ENCODE assay signal across 10 mouse cellular contexts in genomic region chr1:180433098-180433538, GRCm38 (mm10). TPM values are rescaled to one million over a fixed set of nuclear protein-coding genes. Genes with fewer than 3 reads are reported as not detected.
DNase-seq lines count a peak whose midpoint lies in the region; ATAC-seq and TF ChIP-seq lines count a peak whose summit lies in the region.
"Had no signal": no experiment of that assay in that cellular context is flagged by ENCODE, and none has a peak within 500 bp of the region (broad histone marks: within the 10 kb centered on the region; RNA-seq: fewer than 3 reads in every experiment).

No protein-coding gene starts in this region.

- DNase-seq in heart, postnatal 10 days = no peak
- peak; percentile 76 for DNase-seq in brain, embryonic 14.5 days (ENCODE audit: low read depth)
- peak; percentile 52 for DNase-seq in hindbrain, embryonic 14.5 days (ENCODE audit: low spot score)
- peak; percentile 62 for DNase-seq in midbrain, postnatal 0 days (ENCODE audit: low spot score)
- no peak for DNase-seq in urinary bladder, adult 2 months (ENCODE audit: low spot score)
- DNase-seq in thymus, postnatal 0 days (ENCODE audit: low spot score) = no peak
- DNase-seq in urinary bladder, postnatal 10 days (ENCODE audit: low spot score) = no peak

- no peak; the same call in 1 of the 2 replicates for ATAC-seq in heart, embryonic 16.5 days (replicated peaks; ENCODE audit: extremely low read depth, insufficient read depth, low FRiP score)
- ATAC-seq in hindbrain, embryonic 14.5 days (ENCODE audit: low FRiP score) = peak; percentile 29; the same call in 1 of the 2 replicates
- ATAC-seq in midbrain, postnatal 0 days (ENCODE audit: low FRiP score) = peak; percentile 55

- TF ChIP-seq POLR2A in brain, embryonic 14.5 days (IDR thresholded peaks at IDR 0.05; ENCODE audit: borderline replicate concordance, extremely low read depth, insufficient read depth, insufficient read length, poor library complexity, severe bottlenecking) = no peak

- H3K27ac ChIP-seq in heart, embryonic 16.5 days (ENCODE audit: low read length) = no peak overlapping the region
- H3K27ac ChIP-seq in hindbrain, embryonic 14.5 days = peak overlapping the region; percentile 67
- H3K27ac ChIP-seq in midbrain, postnatal 0 days (ENCODE audit: low read depth, low read length) = no peak overlapping the region

- no peaks in the 10 kb centered on the region for H3K36me3 ChIP-seq in heart, embryonic 16.5 days (ENCODE audit: control insufficient read depth, insufficient read depth)
- no peaks in the 10 kb centered on the region for H3K36me3 ChIP-seq in hindbrain, embryonic 14.5 days (replicated peaks; ENCODE audit: control insufficient read depth, insufficient read depth)
- H3K36me3 ChIP-seq in midbrain, postnatal 0 days (ENCODE audit: insufficient read depth, low read length) = no peaks in the 10 kb centered on the region
- H3K36me3 ChIP-seq: G1E had no signal

- peak overlapping the region; percentile 40 for H3K4me2 ChIP-seq in heart, embryonic 16.5 days (ENCODE audit: low read depth, low read length)
- peak overlapping the region; percentile 73 for H3K4me2 ChIP-seq in hindbrain, embryonic 14.5 days (replicated peaks)
- H3K4me2 ChIP-seq in midbrain, postnatal 0 days (ENCODE audit: low read depth, low read length, poor library complexity, severe bottlenecking) = peak overlapping the region; percentile 38

- H3K9ac ChIP-seq in heart, embryonic 16.5 days (ENCODE audit: low read length) = 0 out of 2 replicates have a peak overlapping the region, but pooled peaks have one; percentile 3
- peak overlapping the region; percentile 64 for H3K9ac ChIP-seq in hindbrain, embryonic 14.5 days
- H3K9ac ChIP-seq in midbrain, postnatal 0 days (replicated peaks; ENCODE audit: low read length, poor library complexity, severe bottlenecking) = peak overlapping the region; percentile 34; the same call in 1 of the 2 replicates

- TF ChIP-seq CTCF in brain, embryonic 14.5 days (IDR thresholded peaks at IDR 0.05; ENCODE audit: borderline replicate concordance, extremely low read depth, insufficient read depth, insufficient read length) = no peak
- TF ChIP-seq CTCF in midbrain, postnatal 0 days (IDR thresholded peaks at IDR 0.05) = no peak

- no peaks in the 10 kb centered on the region for H3K9me3 ChIP-seq in heart, embryonic 16.5 days (replicated peaks; ENCODE audit: control insufficient read depth, low read length)
- no peaks in the 10 kb centered on the region for H3K9me3 ChIP-seq in hindbrain, embryonic 14.5 days (ENCODE audit: control insufficient read depth, low read length)
- H3K9me3 ChIP-seq in midbrain, postnatal 0 days (ENCODE audit: low read length) = no peaks in the 10 kb centered on the region
- H3K9me3 ChIP-seq: G1E had no signal

- H3K27me3 ChIP-seq in heart, embryonic 16.5 days (ENCODE audit: control insufficient read depth, insufficient read depth, low read length) = peaks cover 20% of the 10 kb centered on the region
- no peaks in the 10 kb centered on the region for H3K27me3 ChIP-seq in hindbrain, embryonic 14.5 days (ENCODE audit: control insufficient read depth, insufficient read depth, low read length)
- H3K27me3 ChIP-seq in midbrain, postnatal 0 days (ENCODE audit: insufficient read depth, low read length) = no peaks in the 10 kb centered on the region

- H3K4me3 ChIP-seq in heart, embryonic 16.5 days (ENCODE audit: low read length) = no peak overlapping the region
- H3K4me3 ChIP-seq in hindbrain, embryonic 14.5 days (replicated peaks; ENCODE audit: low read length) = peak overlapping the region; percentile 32
- peak overlapping the region; percentile 11 for H3K4me3 ChIP-seq in midbrain, postnatal 0 days (ENCODE audit: low read depth, low read length)

- intact Hi-C loops in heart, postnatal 10 days (cut with DNase I) = loop anchor here (5.0 kb wide), 1 partner anchor 329 kb away; no protein-coding TSS in a partner anchor

- WGBS in heart, embryonic 16.5 days = 4% methylated on average over 16 of the region's 16 CpGs
- WGBS in hindbrain, embryonic 14.5 days = under 1% methylated on average over 16 of the region's 16 CpGs
- WGBS in midbrain, postnatal 0 days = under 1% methylated on average over 16 of the region's 16 CpGs

- H3K4me1 ChIP-seq in heart, embryonic 16.5 days (ENCODE audit: control insufficient read depth, insufficient read depth, low read length) = peaks cover 11% of the 10 kb centered on the region
- peaks cover 13% of the 10 kb centered on the region for H3K4me1 ChIP-seq in hindbrain, embryonic 14.5 days (replicated peaks; ENCODE audit: control insufficient read depth, insufficient read depth, low read length)
- H3K4me1 ChIP-seq in midbrain, postnatal 0 days (ENCODE audit: insufficient read depth, low read length) = peaks cover 2% of the 10 kb centered on the region; the same call in 1 of the 2 replicates

RNA-seq across cellular contexts. Expression of gene Stum, which starts 50.2 kb away (rescaled TPM):
- polyA plus RNA-seq in heart, embryonic 16.5 days (2015; fragmentation: Nextera tagmentation; extraction: Ambion mirVana) = 0.44 and 1.00 TPM in 2 replicates
- total RNA-seq in heart, postnatal 10 days (2021) = 1 to 10 TPM; 1.2 to 1.8 TPM
- polyA plus RNA-seq in brain, embryonic 14.5 days (2012; rRNA removed) = 10.2 and 11.6 TPM in 2 replicates
- polyA plus RNA-seq in hindbrain, embryonic 14.5 days (2014; fragmentation: Nextera tagmentation; extraction: Ambion mirVana) = 15.6 and 16.1 TPM in 2 replicates
- total RNA-seq in midbrain, postnatal 0 days (2014; rRNA removed) = 86.7 and 93.5 TPM in 2 replicates
- polyA plus RNA-seq in midbrain, postnatal 0 days (2015; fragmentation: Nextera tagmentation; extraction: Ambion mirVana) = 17.8 and 18.1 TPM in 2 replicates
- 71.6 and 86.2 TPM in 2 replicates for polyA plus RNA-seq in urinary bladder, adult 2 months (2012; rRNA removed)
- 0.22 and 0.28 TPM in 2 replicates for polyA plus RNA-seq in thymus, postnatal 0 days (2015; fragmentation: Nextera tagmentation; extraction: Ambion mirVana)
- total RNA-seq: common myeloid progenitor, adult 5-6 weeks had no signal
- polyA plus RNA-seq: G1E had no signal

Comparison
In these comparisons a context has a peak if more than half of its experiments do, and no peak if none do; other contexts are left out.
1. H3K9ac ChIP-seq: peak in every context shown above with its lines; median percentile 64 in hindbrain, embryonic 14.5 days; 34 in midbrain, postnatal 0 days; 3 in heart, embryonic 16.5 days.
2. DNase-seq: peak in brain, embryonic 14.5 days (single experiment), hindbrain, embryonic 14.5 days (single experiment) and midbrain, postnatal 0 days (single experiment); none in heart, postnatal 10 days (0 of 2), urinary bladder, adult 2 months (single experiment), thymus, postnatal 0 days (single experiment) and urinary bladder, postnatal 10 days (single experiment).
3. Peak in every context shown above with its lines, with median percentiles within 50 percentile points of each other: H3K4me2 ChIP-seq.